Mouse (Mus musculus) heart, embryonic 12.5 days (tissue): ENCODE data around the gene Tspan4. TPM values are rescaled to one million over a fixed set of nuclear protein-coding genes. Genes with fewer than 3 reads are reported as not detected.

Source experiments
- ATAC-seq: fragments of 200-750 bp; cut with Nextera tagmentation; 2 replicates; pipeline ENCODE4 v1.8.0; 2017; ENCODE audit warnings: moderate TSS enrichment, moderate library complexity; ENCODE audit not compliant: insufficient number of reproducible peaks, low FRiP score
- H3K27ac ChIP-seq: fragments of 300-500 bp; sonication (generic); 2 replicates; pipeline ENCODE4 v1.5.1; 2016; ENCODE audit warnings: mild to moderate bottlenecking, moderate library complexity; ENCODE audit not compliant: poor library complexity, severe bottlenecking
- H3K27me3 ChIP-seq: fragments of 300-500 bp; sonication (generic); replicated peaks from 2 replicates; pipeline ENCODE4 v1.6.1; 2016; ENCODE audit warnings: mild to moderate bottlenecking, moderate library complexity
- H3K36me3 ChIP-seq: fragments of 300-500 bp; sonication (generic); 2 replicates; pipeline ENCODE4 v1.6.1; 2016; ENCODE audit warnings: mild to moderate bottlenecking, moderate library complexity
- H3K4me1 ChIP-seq: fragments of 300-500 bp; sonication (generic); replicated peaks from 2 replicates; pipeline ENCODE4 v1.6.1; 2016; ENCODE audit warnings: mild to moderate bottlenecking
- H3K4me2 ChIP-seq: fragments of 300-500 bp; sonication (generic); 2 replicates; pipeline ENCODE4 v1.6.1; 2016; ENCODE audit warnings: mild to moderate bottlenecking, moderate library complexity
- H3K4me3 ChIP-seq: fragments of 300-500 bp; sonication (generic); 2 replicates; pipeline ENCODE4 v1.5.1; 2016; ENCODE audit warnings: mild to moderate bottlenecking
- H3K9ac ChIP-seq: fragments of 300-500 bp; sonication (generic); 2 replicates; pipeline ENCODE4 v1.6.1; 2016; ENCODE audit warnings: mild to moderate bottlenecking, moderate library complexity
- H3K9me3 ChIP-seq: fragments of 300-500 bp; sonication (generic); replicated peaks from 2 replicates; pipeline ENCODE4 v1.6.1; 2016; ENCODE audit warnings: mild to moderate bottlenecking, moderate library complexity
- WGBS: fragments of 180-500 bp; shearing (Covaris S2); methylation state at CpG from one replicate; pipeline ENCODE4 v1.1.7; 2016; 5-methylcytosine and 5-hydroxymethylcytosine counted together
- polyA plus RNA-seq: library from polyadenylated mRNA; unstranded; fragments of >200 nt; fragmentation: Nextera tagmentation; extraction: Ambion mirVana; gene quantifications from 2 replicates; pipeline ENCODE4 v1.2.1, GENCODE M21; 2016

Gene Tspan4
- polyA plus RNA-seq, 1 experiment from 2014 or later = 57.5 TPM

- H3K27ac ChIP-seq = no peak overlapping the region
- H3K4me3 ChIP-seq = no peak overlapping the region
- no peak overlapping the region for H3K4me2 ChIP-seq
- no peak for ATAC-seq
- H3K4me1 ChIP-seq = peaks cover 20% of the 10 kb centered on the region
- H3K36me3 ChIP-seq = peaks cover 38% of the 10 kb centered on the region
- no peak overlapping the region for H3K9ac ChIP-seq
- H3K27me3 ChIP-seq = no peaks in the 10 kb centered on the region
- WGBS = 74% methylated on average over 4 of the region's 4 CpGs
- H3K9me3 ChIP-seq = no peaks in the 10 kb centered on the region
Observed at GRCm38 (mm10) chr7:141517638-141518037, 42.6 kb downstream of the Tspan4 start.

- 84% methylated on average over 5 of the region's 5 CpGs for WGBS
- H3K27me3 ChIP-seq = no peaks in the 10 kb centered on the region
- no peaks in the 10 kb centered on the region for H3K9me3 ChIP-seq
- ATAC-seq = no peak
- no peak overlapping the region for H3K9ac ChIP-seq
- peaks cover 34% of the 10 kb centered on the region for H3K36me3 ChIP-seq
- no peak overlapping the region for H3K4me3 ChIP-seq
- H3K4me1 ChIP-seq = peaks cover 20% of the 10 kb centered on the region
- no peak overlapping the region for H3K4me2 ChIP-seq
- no peak overlapping the region for H3K27ac ChIP-seq
Observed at GRCm38 (mm10) chr7:141518296-141518695, 43.3 kb downstream of the Tspan4 start.

GRCm38 (mm10) chr7:141518926-141519325 lies 43.9 kb downstream of the Tspan4 start:
- ATAC-seq = peak; percentile 64; the same call in 1 of the 2 replicates
- no peak overlapping the region for H3K4me2 ChIP-seq
- H3K4me1 ChIP-seq = peaks cover 20% of the 10 kb centered on the region
- 34% methylated on average over 3 of the region's 3 CpGs for WGBS
- H3K27ac ChIP-seq = peak overlapping the region; percentile 45; the same call in 1 of the 2 replicates
- H3K9me3 ChIP-seq = no peaks in the 10 kb centered on the region
- peaks cover 29% of the 10 kb centered on the region for H3K36me3 ChIP-seq
- H3K4me3 ChIP-seq = no peak overlapping the region
- no peak overlapping the region for H3K9ac ChIP-seq
- H3K27me3 ChIP-seq = no peaks in the 10 kb centered on the region

- WGBS = 69% methylated on average over 1 of the region's 1 CpGs
- Histone ChIP-seq H3K27ac (0 out of 2 replicates have a peak overlapping the region, but pooled peaks have one; percentile 8), H3K27me3 (no peaks in the 10 kb centered on the region), H3K4me1 (peaks cover 20% of the 10 kb centered on the region), H3K36me3 (peaks cover 26% of the 10 kb centered on the region), H3K4me2 (no peak overlapping the region), H3K9me3 (no peaks in the 10 kb centered on the region), H3K4me3 (no peak overlapping the region), H3K9ac (no peak overlapping the region)
- no peak for ATAC-seq
Observed at GRCm38 (mm10) chr7:141519795-141520194, 44.8 kb downstream of the Tspan4 start.

GRCm38 (mm10) chr7:141523007-141523406 lies 48.0 kb downstream of the Tspan4 start:
- Histone ChIP-seq H3K4me3 (no peak overlapping the region), H3K9ac (no peak overlapping the region), H3K36me3 (peaks cover 26% of the 10 kb centered on the region), H3K27ac (no peak overlapping the region), H3K9me3 (no peaks in the 10 kb centered on the region), H3K4me1 (peaks cover 20% of the 10 kb centered on the region), H3K4me2 (no peak overlapping the region), H3K27me3 (no peaks in the 10 kb centered on the region)
- 47% methylated on average over 4 of the region's 4 CpGs for WGBS
- ATAC-seq = no peak

- ATAC-seq = no peak
- WGBS = 79% methylated on average over 4 of the region's 4 CpGs
- peaks cover 10% of the 10 kb centered on the region for H3K4me1 ChIP-seq
Observed at GRCm38 (mm10) chr7:141524271-141524670, 49.2 kb downstream of the Tspan4 start.

GRCm38 (mm10) chr7:141524760-141525579 lies 49.9 kb downstream of the Tspan4 start:
- H3K9me3 ChIP-seq = no peaks in the 10 kb centered on the region
- no peak overlapping the region for H3K9ac ChIP-seq
- H3K4me3 ChIP-seq = no peak overlapping the region
- WGBS = 60% methylated on average over 6 of the region's 6 CpGs
- peaks cover 44% of the 10 kb centered on the region for H3K36me3 ChIP-seq
- H3K4me1 ChIP-seq = peaks cover 3% of the 10 kb centered on the region
- H3K4me2 ChIP-seq = no peak overlapping the region
- no peak overlapping the region for H3K27ac ChIP-seq
- peak; percentile 70; the same call in 1 of the 2 replicates for ATAC-seq
- H3K27me3 ChIP-seq = no peaks in the 10 kb centered on the region

More at GRCm38 (mm10) chr7:141524271-141524670, 49.2 kb downstream of the Tspan4 start:
- Histone ChIP-seq H3K36me3 (peaks cover 37% of the 10 kb centered on the region), H3K4me3 (no peak overlapping the region), H3K27me3 (no peaks in the 10 kb centered on the region), H3K4me2 (no peak overlapping the region), H3K9me3 (no peaks in the 10 kb centered on the region), H3K9ac (no peak overlapping the region), H3K27ac (no peak overlapping the region)

GRCm38 (mm10) chr7:141525580-141525925 lies 50.5 kb downstream of the Tspan4 start:
- no peak for ATAC-seq
- no peaks in the 10 kb centered on the region for H3K9me3 ChIP-seq

GRCm38 (mm10) chr7:141535570-141535969 lies 60.5 kb downstream of the Tspan4 start:
- no peak overlapping the region for H3K27ac ChIP-seq
- H3K9ac ChIP-seq = no peak overlapping the region
- no peaks in the 10 kb centered on the region for H3K9me3 ChIP-seq
- no peaks in the 10 kb centered on the region for H3K27me3 ChIP-seq
- no peak overlapping the region for H3K4me3 ChIP-seq
- no peak overlapping the region for H3K4me2 ChIP-seq
- H3K4me1 ChIP-seq = peaks cover 27% of the 10 kb centered on the region
- WGBS = 72% methylated on average over 1 of the region's 1 CpGs
- H3K36me3 ChIP-seq = peaks cover 11% of the 10 kb centered on the region
- ATAC-seq = no peak

More at GRCm38 (mm10) chr7:141525580-141525925, 50.5 kb downstream of the Tspan4 start:
- no peak overlapping the region for H3K4me2 ChIP-seq
- H3K36me3 ChIP-seq = peaks cover 49% of the 10 kb centered on the region
- H3K4me3 ChIP-seq = no peak overlapping the region
- 91% methylated on average over 4 of the region's 4 CpGs for WGBS
- no peak overlapping the region for H3K9ac ChIP-seq
- H3K27ac ChIP-seq = no peak overlapping the region
- no peaks in the 10 kb centered on the region for H3K4me1 ChIP-seq
- H3K27me3 ChIP-seq = no peaks in the 10 kb centered on the region

GRCm38 (mm10) chr7:141538852-141539555 lies 64.0 kb downstream of the Tspan4 start:
- Histone ChIP-seq H3K4me1 (peaks cover 30% of the 10 kb centered on the region), H3K9ac (peak overlapping the region; percentile 90), H3K27me3 (no peaks in the 10 kb centered on the region; the same call in 1 of the 2 replicates), H3K4me3 (peak overlapping the region; percentile 85), H3K27ac (peak overlapping the region; percentile 86), H3K36me3 (no peaks in the 10 kb centered on the region), H3K4me2 (peak overlapping the region; percentile 94), H3K9me3 (no peaks in the 10 kb centered on the region)
- 12% methylated on average over 18 of the region's 18 CpGs for WGBS
- ATAC-seq = no peak; the same call in 1 of the 2 replicates
